Mouse (Mus musculus) lung, postnatal 0 days (tissue): Measurements from ENCODE around the gene Cyp1b1. TPM values are rescaled to one million over a fixed set of nuclear protein-coding genes. Genes with fewer than 3 reads are reported as not detected.

ENCODE experiments used
- ATAC-seq: fragments of 200-750 bp; cut with Nextera tagmentation; 2 replicates; pipeline ENCODE4 v1.8.0; 2017; ENCODE audit warnings: moderate library complexity
- DNase-seq: peaks from one replicate; pipeline ENCODE4 v3.0.0-alpha.2; 2016; ENCODE audit warnings: low spot score
- H3K27ac ChIP-seq: fragments of 300-500 bp; sonication (generic); 2 replicates; pipeline ENCODE4 v1.5.1; 2014; ENCODE audit warnings: antibody characterized with exemption, mild to moderate bottlenecking, low read length, mixed read lengths
- H3K27me3 ChIP-seq: fragments of 300-500 bp; sonication (generic); replicated peaks from 2 replicates; pipeline ENCODE4 v1.6.1; 2014; ENCODE audit warnings: low read length, mixed read lengths; ENCODE audit not compliant: insufficient read depth
- H3K36me3 ChIP-seq: fragments of 300-500 bp; sonication (generic); 2 replicates; pipeline ENCODE4 v1.6.1; 2014; ENCODE audit warnings: low read length, mixed read lengths; ENCODE audit not compliant: insufficient read depth
- H3K4me1 ChIP-seq: fragments of 300-500 bp; sonication (generic); 2 replicates; pipeline ENCODE4 v1.6.1; 2014; ENCODE audit warnings: antibody characterized with exemption, low read depth, low read length, mixed read lengths; ENCODE audit not compliant: insufficient read depth
- H3K4me2 ChIP-seq: fragments of 300-500 bp; sonication (generic); replicated peaks from 2 replicates; pipeline ENCODE4 v1.6.1; 2014; ENCODE audit warnings: low read depth, mild to moderate bottlenecking, low read length, moderate library complexity, mixed read lengths
- H3K4me3 ChIP-seq: fragments of 300-500 bp; sonication (generic); 2 replicates; pipeline ENCODE4 v1.5.1; 2014; ENCODE audit warnings: low read depth, low read length
- H3K9ac ChIP-seq: fragments of 300-500 bp; sonication (generic); replicated peaks from 2 replicates; pipeline ENCODE4 v1.6.1; 2014; ENCODE audit warnings: low read depth, mild to moderate bottlenecking
- H3K9me3 ChIP-seq: fragments of 300-500 bp; sonication (generic); 2 replicates; pipeline ENCODE4 v1.6.1; 2016; ENCODE audit warnings: low read length, mixed read lengths
- CTCF ChIP-seq: IDR thresholded peaks from 2 replicates; pipeline ENCODE4 v1.5.1; 2016; ENCODE audit warnings: antibody characterized with exemption, mild to moderate bottlenecking
- EP300 ChIP-seq: IDR thresholded peaks from 2 replicates; pipeline ENCODE4 v1.6.1; 2016; ENCODE audit warnings: antibody characterized with exemption, mild to moderate bottlenecking, control low read depth
- WGBS: fragments of 180-500 bp; shearing (Covaris S2); extraction: QIAGEN DNeasy Blood & Tissue Kit; methylation state at CpG from one replicate; pipeline ENCODE4 v1.1.7; 2014; 5-methylcytosine and 5-hydroxymethylcytosine counted together
- polyA plus RNA-seq: library from polyadenylated mRNA; unstranded; fragments of >200 nt; fragmentation: Nextera tagmentation; extraction: Ambion mirVana; gene quantifications from 2 replicates; pipeline ENCODE4 v1.2.1, GENCODE M21; 2015

Cyp1b1 gene
- polyA plus RNA-seq, 1 experiment from 2014 or later = 1.7 TPM

- H3K9ac ChIP-seq = no peak overlapping the region
- peak overlapping the region; percentile 11; the same call in 1 of the 2 replicates for H3K27ac ChIP-seq
- WGBS = 23% methylated on average over 7 of the region's 7 CpGs
- no peak overlapping the region for H3K4me2 ChIP-seq
- no peaks in the 10 kb centered on the region for H3K36me3 ChIP-seq
- TF ChIP-seq EP300 (no peak), CTCF (peak; percentile 81)
- DNase-seq = peak; percentile 91
- no peaks in the 10 kb centered on the region for H3K9me3 ChIP-seq
- H3K4me3 ChIP-seq = no peak overlapping the region
- H3K4me1 ChIP-seq = no peaks in the 10 kb centered on the region
- ATAC-seq = peak; percentile 71
- H3K27me3 ChIP-seq = no peaks in the 10 kb centered on the region
Measured at GRCm38 (mm10) chr17:79661387-79661786, 53.5 kb downstream of the Cyp1b1 start.

GRCm38 (mm10) chr17:79658863-79659262, 56.0 kb downstream of the Cyp1b1 start:
- TF ChIP-seq CTCF (no peak), EP300 (no peak)
- Histone ChIP-seq H3K4me2 (no peak overlapping the region), H3K27ac (no peak overlapping the region), H3K9ac (no peak overlapping the region), H3K27me3 (no peaks in the 10 kb centered on the region), H3K36me3 (no peaks in the 10 kb centered on the region), H3K9me3 (no peaks in the 10 kb centered on the region), H3K4me3 (no peak overlapping the region), H3K4me1 (no peaks in the 10 kb centered on the region)
- WGBS = 64% methylated on average over 8 of the region's 8 CpGs
- ATAC-seq (no peak), DNase-seq (no peak)

GRCm38 (mm10) chr17:79658452-79658851, 56.4 kb downstream of the Cyp1b1 start:
- ATAC-seq (no peak), DNase-seq (no peak)
- no peaks in the 10 kb centered on the region for H3K36me3 ChIP-seq
- H3K27me3 ChIP-seq = no peaks in the 10 kb centered on the region
- H3K4me1 ChIP-seq = no peaks in the 10 kb centered on the region
- 56% methylated on average over 3 of the region's 3 CpGs for WGBS
- H3K4me3 ChIP-seq = no peak overlapping the region
- H3K4me2 ChIP-seq = no peak overlapping the region
- H3K27ac ChIP-seq = no peak overlapping the region
- no peaks in the 10 kb centered on the region for H3K9me3 ChIP-seq
- TF ChIP-seq EP300 (no peak), CTCF (no peak)
- no peak overlapping the region for H3K9ac ChIP-seq

GRCm38 (mm10) chr17:79657785-79658184, 57.1 kb downstream of the Cyp1b1 start:
- H3K4me2 ChIP-seq = no peak overlapping the region
- H3K9ac ChIP-seq = no peak overlapping the region
- no peak overlapping the region for H3K4me3 ChIP-seq
- 47% methylated on average over 9 of the region's 9 CpGs for WGBS
- H3K9me3 ChIP-seq = no peaks in the 10 kb centered on the region
- no peaks in the 10 kb centered on the region for H3K36me3 ChIP-seq
- TF ChIP-seq CTCF = no peak
- TF ChIP-seq EP300 = no peak
- no peak overlapping the region for H3K27ac ChIP-seq
- no peak for DNase-seq
- no peaks in the 10 kb centered on the region for H3K27me3 ChIP-seq
- no peak for ATAC-seq
- H3K4me1 ChIP-seq = no peaks in the 10 kb centered on the region

- no peaks in the 10 kb centered on the region for H3K36me3 ChIP-seq
- ATAC-seq = no peak
- H3K4me2 ChIP-seq = no peak overlapping the region
- H3K27me3 ChIP-seq = no peaks in the 10 kb centered on the region
- H3K4me3 ChIP-seq = no peak overlapping the region
- WGBS = 81% methylated on average over 3 of the region's 3 CpGs
- H3K4me1 ChIP-seq = no peaks in the 10 kb centered on the region
- H3K9me3 ChIP-seq = no peaks in the 10 kb centered on the region
- no peak for DNase-seq
- no peak overlapping the region for H3K27ac ChIP-seq
- no peak for TF ChIP-seq EP300
- TF ChIP-seq CTCF = no peak
- H3K9ac ChIP-seq = no peak overlapping the region
Measured at GRCm38 (mm10) chr17:79654187-79654586, 60.7 kb downstream of the Cyp1b1 start.

- 72% methylated on average over 1 of the region's 1 CpGs for whole genome bisulfite sequencing
- H3K4me3 ChIP-seq = no peak overlapping the region
- no peak overlapping the region for H3K4me2 ChIP-seq
- no peaks in the 10 kb centered on the region for H3K27me3 ChIP-seq
- no peak for ATAC-seq
- no peaks in the 10 kb centered on the region for H3K36me3 ChIP-seq
- TF ChIP-seq CTCF = no peak
- no peak for TF ChIP-seq EP300
- H3K4me1 ChIP-seq = no peaks in the 10 kb centered on the region
- H3K9ac ChIP-seq = no peak overlapping the region
- no peaks in the 10 kb centered on the region for H3K9me3 ChIP-seq
- DNase-seq = no peak
- H3K27ac ChIP-seq = no peak overlapping the region
Measured at GRCm38 (mm10) chr17:79653171-79653570, 61.7 kb downstream of the Cyp1b1 start.

Other genes starting within 250 kb of the Cyp1b1 start
- gene Rmdn2, start 103.2 kb downstream of the Cyp1b1 start, polyA plus RNA-seq = 38.7 and 58.1 TPM in 2 replicates
- gene Atl2, start 181.1 kb upstream of the Cyp1b1 start, polyA plus RNA-seq = 19.3 and 22.8 TPM in 2 replicates